Mouse (Mus musculus): ENCODE results near the gene Psmd9. TPM values are rescaled to one million over a fixed set of nuclear protein-coding genes. Genes with fewer than 3 reads are reported as not detected.

Psmd9 gene
- polyA plus RNA-seq, 1 experiment from 2014 or later = 51.4 TPM

- WGBS = 79% methylated on average over 10 of the region's 10 CpGs
- no peaks in the 10 kb centered on the region for H3K9me3 ChIP-seq (ENCODE audit: control insufficient read depth, low read length)
- H3K4me1 ChIP-seq (replicated peaks; ENCODE audit: control insufficient read depth, insufficient read depth) = no peaks in the 10 kb centered on the region
- TF ChIP-seq CTCF (IDR thresholded peaks at IDR 0.05; ENCODE audit: low read depth) (no peak), EP300 (optimal IDR thresholded peaks at IDR 0.05) (no peak)
- ATAC-seq (ENCODE audit: low FRiP score, low TSS enrichment) (no peak), DNase-seq (ENCODE audit: low spot score) (no peak)
- no peak overlapping the region for H3K9ac ChIP-seq (ENCODE audit: low read length)
- H3K27me3 ChIP-seq (ENCODE audit: control insufficient read depth, insufficient read depth, low read length) = no peaks in the 10 kb centered on the region
- H3K27ac ChIP-seq (replicated peaks) = no peak overlapping the region
- no peak overlapping the region for H3K4me2 ChIP-seq (replicated peaks; ENCODE audit: low read depth)
- H3K4me3 ChIP-seq (ENCODE audit: low read depth, low read length) = no peak overlapping the region
- 0 out of 2 replicates have a peak, but pooled peaks cover 2% of the 10 kb centered on the region for H3K36me3 ChIP-seq (ENCODE audit: control insufficient read depth, insufficient read depth, low read length)
Measured at GRCm38 (mm10) chr5:123128426-123129169, 40.6 kb upstream of the Psmd9 start.

DNA sequence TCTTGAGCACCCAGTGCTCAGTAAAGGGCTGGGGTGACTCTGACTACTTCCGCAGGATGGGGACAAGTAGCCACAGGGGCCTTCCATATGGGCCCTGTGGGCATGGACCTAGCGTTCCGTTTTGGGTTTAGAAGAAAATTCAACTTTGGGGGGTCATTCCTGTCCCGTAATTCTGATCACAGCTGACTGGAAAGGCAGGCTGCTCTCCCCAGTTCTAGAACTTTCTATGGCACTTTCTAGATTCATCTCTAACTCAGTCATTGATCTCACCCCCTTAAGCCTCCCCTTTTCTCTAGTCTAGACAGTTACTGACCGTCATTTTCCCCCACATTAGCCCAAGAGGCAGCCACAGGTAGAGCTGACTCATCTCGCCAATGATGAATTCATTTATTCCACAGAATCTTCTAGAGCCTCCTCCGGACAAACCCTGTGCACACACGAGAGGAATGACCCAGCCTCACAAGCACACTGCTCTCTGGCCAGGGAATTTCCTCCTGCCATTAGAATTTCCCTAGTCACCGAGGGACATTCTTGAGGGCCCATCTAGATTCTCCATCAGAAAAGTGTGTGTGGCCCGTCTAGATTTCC lies 39.9 kb upstream of the Psmd9 start:
- Histone ChIP-seq H3K36me3 (ENCODE audit: control insufficient read depth, insufficient read depth, low read length) (0 out of 2 replicates have a peak, but pooled peaks cover 2% of the 10 kb centered on the region), H3K4me3 (ENCODE audit: low read depth, low read length) (no peak overlapping the region), H3K9ac (ENCODE audit: low read length) (no peak overlapping the region), H3K4me2 (replicated peaks; ENCODE audit: low read depth) (no peak overlapping the region), H3K4me1 (replicated peaks; ENCODE audit: control insufficient read depth, insufficient read depth) (peaks cover 3% of the 10 kb centered on the region), H3K9me3 (ENCODE audit: control insufficient read depth, low read length) (no peaks in the 10 kb centered on the region), H3K27ac (replicated peaks) (no peak overlapping the region), H3K27me3 (ENCODE audit: control insufficient read depth, insufficient read depth, low read length) (no peaks in the 10 kb centered on the region)
- ATAC-seq (ENCODE audit: low FRiP score, low TSS enrichment) (no peak), DNase-seq (ENCODE audit: low spot score) (no peak)
- 77% methylated on average over 10 of the region's 10 CpGs for whole genome bisulfite sequencing
- no peak for TF ChIP-seq EP300 (optimal IDR thresholded peaks at IDR 0.05)
- no peak for TF ChIP-seq CTCF (IDR thresholded peaks at IDR 0.05; ENCODE audit: low read depth)

GRCm38 (mm10) chr5:123130030-123130813 lies 39.0 kb upstream of the Psmd9 start:
- Histone ChIP-seq H3K27ac (replicated peaks) (peak overlapping the region; percentile 30; the same call in 1 of the 2 replicates), H3K4me2 (replicated peaks; ENCODE audit: low read depth) (no peak overlapping the region), H3K36me3 (ENCODE audit: control insufficient read depth, insufficient read depth, low read length) (0 out of 2 replicates have a peak, but pooled peaks cover 2% of the 10 kb centered on the region), H3K9ac (ENCODE audit: low read length) (no peak overlapping the region), H3K4me1 (replicated peaks; ENCODE audit: control insufficient read depth, insufficient read depth) (peaks cover 12% of the 10 kb centered on the region), H3K9me3 (ENCODE audit: control insufficient read depth, low read length) (no peaks in the 10 kb centered on the region), H3K4me3 (ENCODE audit: low read depth, low read length) (no peak overlapping the region), H3K27me3 (ENCODE audit: control insufficient read depth, insufficient read depth, low read length) (no peaks in the 10 kb centered on the region)
- DNase-seq (ENCODE audit: low spot score) (no peak), ATAC-seq (ENCODE audit: low FRiP score, low TSS enrichment) (no peak)
- TF ChIP-seq CTCF (IDR thresholded peaks at IDR 0.05; ENCODE audit: low read depth) (no peak), EP300 (optimal IDR thresholded peaks at IDR 0.05) (no peak)
- 87% methylated on average over 9 of the region's 9 CpGs for WGBS

DNA sequence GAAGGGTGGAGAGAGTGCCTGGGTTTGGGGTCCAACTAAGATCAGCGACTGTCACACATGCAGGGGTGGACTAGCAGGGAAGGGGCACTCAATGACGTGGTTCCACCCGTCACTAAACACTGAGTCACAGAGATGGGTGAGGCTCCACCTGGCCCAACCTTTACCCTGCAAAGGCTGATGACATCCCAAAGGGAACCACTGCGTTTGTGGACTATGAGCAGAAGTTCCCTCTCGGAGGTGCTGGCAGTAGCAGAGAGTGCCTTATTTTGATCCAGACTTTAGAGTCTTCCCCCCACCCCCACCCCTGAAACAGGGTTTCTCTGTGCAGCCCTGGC lies 38.4 kb upstream of the Psmd9 start:
- ATAC-seq (ENCODE audit: low FRiP score, low TSS enrichment) (peak; percentile 44), DNase-seq (ENCODE audit: low spot score) (peak; percentile 65)
- Histone ChIP-seq H3K9ac (ENCODE audit: low read length) (no peak overlapping the region), H3K36me3 (ENCODE audit: control insufficient read depth, insufficient read depth, low read length) (0 out of 2 replicates have a peak, but pooled peaks cover 2% of the 10 kb centered on the region), H3K27me3 (ENCODE audit: control insufficient read depth, insufficient read depth, low read length) (no peaks in the 10 kb centered on the region), H3K27ac (replicated peaks) (peak overlapping the region; percentile 30; the same call in 1 of the 2 replicates), H3K9me3 (ENCODE audit: control insufficient read depth, low read length) (no peaks in the 10 kb centered on the region), H3K4me3 (ENCODE audit: low read depth, low read length) (no peak overlapping the region), H3K4me1 (replicated peaks; ENCODE audit: control insufficient read depth, insufficient read depth) (peaks cover 15% of the 10 kb centered on the region), H3K4me2 (replicated peaks; ENCODE audit: low read depth) (no peak overlapping the region)
- TF ChIP-seq CTCF (IDR thresholded peaks at IDR 0.05; ENCODE audit: low read depth) (no peak), EP300 (optimal IDR thresholded peaks at IDR 0.05) (no peak)
- WGBS = 74% methylated on average over 5 of the region's 5 CpGs

GRCm38 (mm10) chr5:123132308-123133071 lies 36.7 kb upstream of the Psmd9 start, which contains the start of gene Rhof:
TSS of gene Rhof (minus strand) at chr5:123132692.
- peak within 1 kb of the TSS; percentile 69 for H3K4me2 ChIP-seq (replicated peaks; ENCODE audit: low read depth)
- H3K27me3 ChIP-seq (ENCODE audit: control insufficient read depth, insufficient read depth, low read length) = no peaks in the 10 kb centered on the region
- peak; percentile 24; the same call in 1 of the 2 replicates for ATAC-seq (ENCODE audit: low FRiP score, low TSS enrichment)
- peak within 1 kb of the TSS; percentile 85 for H3K27ac ChIP-seq (replicated peaks)
- 3% methylated on average over 43 of the region's 44 CpGs for WGBS
- H3K36me3 ChIP-seq (ENCODE audit: control insufficient read depth, insufficient read depth, low read length) = 0 out of 2 replicates have a peak, but pooled peaks cover 2% of the 10 kb centered on the region
- no peaks in the 10 kb centered on the region for H3K9me3 ChIP-seq (ENCODE audit: control insufficient read depth, low read length)
- H3K9ac ChIP-seq (ENCODE audit: low read length) = peak within 1 kb of the TSS; percentile 60
- peak; percentile 86 for DNase-seq (ENCODE audit: low spot score)
- H3K4me1 ChIP-seq (replicated peaks; ENCODE audit: control insufficient read depth, insufficient read depth) = peaks cover 21% of the 10 kb centered on the region
- peak; percentile 94 for TF ChIP-seq CTCF (IDR thresholded peaks at IDR 0.05; ENCODE audit: low read depth)
- no peak for TF ChIP-seq EP300 (optimal IDR thresholded peaks at IDR 0.05)
- H3K4me3 ChIP-seq (ENCODE audit: low read depth, low read length) = peak within 1 kb of the TSS; percentile 42
